Mouse (Mus musculus) testis, postnatal 14 days (tissue): ENCODE results near the gene AI464131.
A peak's percentile ranks its signal among the peaks of the same experiment; 100 is the strongest.
"Not testable (repeated sequence)": the region's sequence is repeated elsewhere in the genome, so short reads cannot be mapped to it uniquely, and the experiment has no call there.

ENCODE experiments used
- DNase-seq: peaks from one replicate; pipeline ENCODE4 v3.0.0; 2021; ENCODE audit warnings: low spot score

The AI464131 gene

GRCm38 (mm10) chr4:41470051-41470683 lies 32.7 kb downstream of the AI464131 start:
- DNase-seq = no peak

- no peak for DNase-seq
Measured at GRCm38 (mm10) chr4:41469199-41469598, 33.7 kb downstream of the AI464131 start.

- DNase-seq = no peak
Measured at GRCm38 (mm10) chr4:41468396-41469080, 34.3 kb downstream of the AI464131 start.

- DNase-seq = no peak
Measured at GRCm38 (mm10) chr4:41465287-41465665, 37.6 kb downstream of the AI464131 start.

GRCm38 (mm10) chr4:41464345-41465286 lies 38.3 kb downstream of the AI464131 start, which contains the start of the genes Kif24 and Nudt2:
Gene Kif24 (minus strand): TSS chr4:41464887.
Gene Nudt2 (plus strand): TSS chr4:41465151.
- peak; percentile 99 for DNase-seq

- not testable (repeated sequence) for DNase-seq
Measured at GRCm38 (mm10) chr4:41463051-41463738, 39.7 kb downstream of the AI464131 start.

GRCm38 (mm10) chr4:41460690-41461089 lies 42.2 kb downstream of the AI464131 start:
- no peak for DNase-seq

GRCm38 (mm10) chr4:41447595-41447994 lies 55.3 kb downstream of the AI464131 start:
- no peak for DNase-seq
